Mouse (Mus musculus): ENCODE measurements around the gene Gm10681. TPM values are rescaled to one million over a fixed set of nuclear protein-coding genes. Genes with fewer than 3 reads are reported as not detected.
A peak's percentile ranks its signal among the peaks of the same experiment; 100 is the strongest.
"Not testable (repeated sequence)": the region's sequence is repeated elsewhere in the genome, so short reads cannot be mapped to it uniquely, and the experiment has no call there.

Gene Gm10681
- total and polyA plus RNA-seq, 3 experiments, result not detected

GRCm38 (mm10) chr3:98587721-98588120, 886 bp downstream of the Gm10681 start:
- H3K27me3 ChIP-seq (ENCODE audit: control insufficient read depth in 1 of 2, insufficient read depth in 2 of 2, low read length in 2 of 2), result no peaks in the 10 kb centered on the region
- H3K4me1 ChIP-seq (ENCODE audit: control insufficient read depth in 1 of 2, insufficient read depth in 2 of 2, low read length in 2 of 2), result no peaks in the 10 kb centered on the region
- no peaks in the 10 kb centered on the region for H3K9me3 ChIP-seq (replicated peaks; ENCODE audit: insufficient read depth, low read length)
- DNase-seq (ENCODE audit: low read depth, low spot score), result no peak
- no peaks in the 10 kb centered on the region for H3K36me3 ChIP-seq (ENCODE audit: control insufficient read depth in 1 of 2, insufficient read depth in 2 of 2, low read length in 2 of 2)
- no peak overlapping the region for H3K27ac ChIP-seq (ENCODE audit: control insufficient read depth, low read depth, low read length)
- TF ChIP-seq TAL1 (IDR thresholded peaks at IDR 0.05; ENCODE audit: low read length), result no peak
- no peak for TF ChIP-seq TCF12 (IDR thresholded peaks at IDR 0.05; ENCODE audit: low read depth, low read length)
- H3K9ac ChIP-seq (ENCODE audit: control insufficient read depth, low read depth, low read length, poor library complexity, severe bottlenecking), result no peak overlapping the region
- H3K79me2 ChIP-seq (ENCODE audit: control insufficient read depth, insufficient read depth, low read length, poor library complexity), result no peaks in the 10 kb centered on the region
- no peak overlapping the region for H3K4me3 ChIP-seq (ENCODE audit: control insufficient read depth in 1 of 2, insufficient read depth in 1 of 2, low read depth in 2 of 2, low read length in 2 of 2)

GRCm38 (mm10) chr3:98582622-98583021, 6.0 kb downstream of the Gm10681 start:
- not testable (repeated sequence) for H3K9ac ChIP-seq (ENCODE audit: control insufficient read depth, low read depth, low read length, poor library complexity, severe bottlenecking); H3K36me3 ChIP-seq (ENCODE audit: control insufficient read depth in 1 of 2, insufficient read depth in 2 of 2, low read length in 2 of 2)

DNA sequence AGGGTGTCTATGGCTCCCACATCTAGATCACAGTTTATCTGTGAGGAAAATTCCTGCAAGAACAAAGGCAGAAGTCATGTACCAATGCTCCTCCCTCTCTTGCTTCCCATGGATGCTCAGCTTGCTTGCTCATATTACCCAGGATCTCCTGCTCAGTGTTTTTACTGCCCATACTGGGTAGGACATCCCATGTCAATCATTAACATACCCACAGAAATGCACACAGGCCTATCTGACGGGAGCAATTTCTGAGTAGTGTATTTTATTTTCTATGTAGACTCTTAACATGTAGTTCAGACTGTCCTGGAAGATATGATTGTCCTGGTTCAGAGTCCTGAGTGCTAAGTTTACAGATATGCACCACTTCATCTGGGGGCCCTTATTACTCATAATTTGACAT, 6.4 kb downstream of the Gm10681 start:
- DNase-seq (ENCODE audit: low read depth, low spot score); H3K9ac ChIP-seq (ENCODE audit: control insufficient read depth, low read depth, low read length, poor library complexity, severe bottlenecking); H3K79me2 ChIP-seq (ENCODE audit: control insufficient read depth, insufficient read depth, low read length, poor library complexity); H3K27ac ChIP-seq (ENCODE audit: control insufficient read depth, low read depth, low read length); H3K4me1 ChIP-seq (ENCODE audit: control insufficient read depth in 1 of 2, insufficient read depth in 2 of 2, low read length in 2 of 2); H3K4me3 ChIP-seq (ENCODE audit: control insufficient read depth in 1 of 2, insufficient read depth in 1 of 2, low read depth in 2 of 2, low read length in 2 of 2); H3K27me3 ChIP-seq (ENCODE audit: control insufficient read depth in 1 of 2, insufficient read depth in 2 of 2, low read length in 2 of 2); H3K9me3 ChIP-seq (replicated peaks; ENCODE audit: insufficient read depth, low read length); H3K36me3 ChIP-seq (ENCODE audit: control insufficient read depth in 1 of 2, insufficient read depth in 2 of 2, low read length in 2 of 2): not testable (repeated sequence)

More at GRCm38 (mm10) chr3:98582622-98583021, 6.0 kb downstream of the Gm10681 start:
- DNase-seq (ENCODE audit: low read depth, low spot score); H3K79me2 ChIP-seq (ENCODE audit: control insufficient read depth, insufficient read depth, low read length, poor library complexity); H3K4me1 ChIP-seq (ENCODE audit: control insufficient read depth in 1 of 2, insufficient read depth in 2 of 2, low read length in 2 of 2); H3K27me3 ChIP-seq (ENCODE audit: control insufficient read depth in 1 of 2, insufficient read depth in 2 of 2, low read length in 2 of 2); H3K4me3 ChIP-seq (ENCODE audit: control insufficient read depth in 1 of 2, insufficient read depth in 1 of 2, low read depth in 2 of 2, low read length in 2 of 2); H3K9me3 ChIP-seq (replicated peaks; ENCODE audit: insufficient read depth, low read length); H3K27ac ChIP-seq (ENCODE audit: control insufficient read depth, low read depth, low read length): not testable (repeated sequence)

DNA sequence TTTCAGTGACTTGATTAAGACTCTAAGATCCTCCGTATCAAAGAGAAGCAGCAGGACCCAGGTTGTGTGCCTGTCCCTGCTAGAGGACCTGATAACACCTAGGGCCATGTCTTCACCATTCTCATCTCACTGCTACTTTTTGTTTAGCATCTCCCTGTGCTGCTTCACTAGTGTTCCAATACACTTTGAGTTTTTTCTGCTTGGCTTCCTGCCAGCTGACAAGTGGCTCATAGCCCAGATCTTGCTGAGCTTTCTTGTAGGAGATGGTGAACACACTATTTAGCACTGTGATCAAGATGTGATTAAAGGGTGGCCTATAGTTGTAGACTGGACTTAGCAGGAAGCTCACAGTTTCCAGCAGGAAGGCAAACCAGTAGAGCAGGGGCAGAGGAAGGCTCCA, 7.6 kb downstream of the Gm10681 start:
- H3K79me2 ChIP-seq (ENCODE audit: control insufficient read depth, insufficient read depth, low read length, poor library complexity); H3K36me3 ChIP-seq (ENCODE audit: control insufficient read depth in 1 of 2, insufficient read depth in 2 of 2, low read length in 2 of 2); H3K4me1 ChIP-seq (ENCODE audit: control insufficient read depth in 1 of 2, insufficient read depth in 2 of 2, low read length in 2 of 2); H3K27ac ChIP-seq (ENCODE audit: control insufficient read depth, low read depth, low read length); H3K27me3 ChIP-seq (ENCODE audit: control insufficient read depth in 1 of 2, insufficient read depth in 2 of 2, low read length in 2 of 2); H3K4me3 ChIP-seq (ENCODE audit: control insufficient read depth in 1 of 2, insufficient read depth in 1 of 2, low read depth in 2 of 2, low read length in 2 of 2); H3K9ac ChIP-seq (ENCODE audit: control insufficient read depth, low read depth, low read length, poor library complexity, severe bottlenecking); H3K9me3 ChIP-seq (replicated peaks; ENCODE audit: insufficient read depth, low read length): not testable (repeated sequence)
- DNase-seq (ENCODE audit: low read depth, low spot score), result peak; percentile 5

DNA sequence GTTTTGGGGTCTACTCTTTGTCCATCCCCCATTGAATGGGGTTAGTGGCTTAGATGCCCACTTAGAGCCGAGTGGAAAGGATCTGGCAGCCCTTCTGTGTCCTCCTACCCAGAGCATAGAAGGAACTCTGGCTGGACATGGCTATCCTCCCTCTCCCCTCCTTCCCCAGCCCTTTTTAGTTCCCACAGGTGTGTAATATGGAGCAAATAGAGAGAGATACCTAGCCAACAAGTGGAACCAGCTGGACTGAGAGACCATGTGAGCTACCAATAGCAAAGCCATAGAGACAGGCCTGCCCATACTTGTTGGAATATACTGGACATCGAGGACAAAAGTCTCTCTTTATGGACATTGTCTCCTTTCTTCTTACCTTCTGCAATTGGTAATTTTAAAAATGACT, 20.9 kb downstream of the Gm10681 start:
- DNase-seq (ENCODE audit: low read depth, low spot score), result not testable (repeated sequence)

DNA sequence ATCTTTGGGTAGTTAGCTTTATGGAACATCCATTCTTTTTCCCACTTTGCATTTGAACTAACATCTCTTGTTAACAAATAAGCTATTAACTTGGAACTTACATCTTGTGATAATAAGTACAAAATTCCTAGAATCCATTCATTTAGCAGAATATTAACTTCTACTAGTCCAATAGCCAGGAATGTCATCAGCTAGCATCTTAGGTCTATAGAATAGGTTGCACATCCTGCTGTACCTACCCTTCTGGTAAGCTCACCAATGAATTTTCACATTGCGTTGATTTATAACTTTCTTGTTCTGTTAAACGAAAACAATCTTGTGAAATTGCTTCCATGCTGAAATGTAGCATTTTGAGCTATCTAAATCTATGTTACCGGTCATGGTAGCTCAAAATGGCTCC, 23.7 kb downstream of the Gm10681 start:
- not testable (repeated sequence) for H3K36me3 ChIP-seq (ENCODE audit: control insufficient read depth in 1 of 2, insufficient read depth in 2 of 2, low read length in 2 of 2); H3K9ac ChIP-seq (ENCODE audit: control insufficient read depth, low read depth, low read length, poor library complexity, severe bottlenecking); H3K27ac ChIP-seq (ENCODE audit: control insufficient read depth, low read depth, low read length); H3K4me3 ChIP-seq (ENCODE audit: control insufficient read depth in 1 of 2, insufficient read depth in 1 of 2, low read depth in 2 of 2, low read length in 2 of 2); DNase-seq (ENCODE audit: low read depth, low spot score); H3K27me3 ChIP-seq (ENCODE audit: control insufficient read depth in 1 of 2, insufficient read depth in 2 of 2, low read length in 2 of 2); H3K4me1 ChIP-seq (ENCODE audit: control insufficient read depth in 1 of 2, insufficient read depth in 2 of 2, low read length in 2 of 2); H3K79me2 ChIP-seq (ENCODE audit: control insufficient read depth, insufficient read depth, low read length, poor library complexity); H3K9me3 ChIP-seq (replicated peaks; ENCODE audit: insufficient read depth, low read length)

More for the DNA sequence above, 20.9 kb downstream of the Gm10681 start:
- H3K4me3 ChIP-seq (ENCODE audit: control insufficient read depth in 1 of 2, insufficient read depth in 1 of 2, low read depth in 2 of 2, low read length in 2 of 2); H3K9ac ChIP-seq (ENCODE audit: control insufficient read depth, low read depth, low read length, poor library complexity, severe bottlenecking); H3K4me1 ChIP-seq (ENCODE audit: control insufficient read depth in 1 of 2, insufficient read depth in 2 of 2, low read length in 2 of 2); H3K79me2 ChIP-seq (ENCODE audit: control insufficient read depth, insufficient read depth, low read length, poor library complexity); H3K27me3 ChIP-seq (ENCODE audit: control insufficient read depth in 1 of 2, insufficient read depth in 2 of 2, low read length in 2 of 2); H3K27ac ChIP-seq (ENCODE audit: control insufficient read depth, low read depth, low read length); H3K36me3 ChIP-seq (ENCODE audit: control insufficient read depth in 1 of 2, insufficient read depth in 2 of 2, low read length in 2 of 2); H3K9me3 ChIP-seq (replicated peaks; ENCODE audit: insufficient read depth, low read length): not testable (repeated sequence)

DNA sequence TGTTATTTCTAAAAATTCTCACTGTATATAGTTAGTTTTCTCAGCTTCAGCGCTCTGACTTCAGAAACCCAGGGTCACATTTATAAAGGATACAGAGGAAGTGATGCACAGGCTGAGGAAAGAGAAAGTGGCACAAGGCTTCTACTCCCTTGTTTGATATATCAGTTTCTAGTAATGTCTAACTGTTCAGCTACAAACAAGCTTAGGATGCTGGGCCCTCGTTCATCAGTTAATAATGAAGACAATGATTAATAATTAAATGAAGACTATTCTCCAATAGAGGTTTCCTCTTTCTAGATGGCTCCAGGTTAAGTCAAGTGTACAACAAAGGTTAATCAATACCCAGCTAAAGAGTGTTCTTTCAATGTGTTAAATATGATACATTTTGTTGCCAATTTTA, 24.8 kb downstream of the Gm10681 start:
- DNase-seq (ENCODE audit: low read depth, low spot score); H3K9me3 ChIP-seq (replicated peaks; ENCODE audit: insufficient read depth, low read length); H3K4me1 ChIP-seq (ENCODE audit: control insufficient read depth in 1 of 2, insufficient read depth in 2 of 2, low read length in 2 of 2); H3K27ac ChIP-seq (ENCODE audit: control insufficient read depth, low read depth, low read length); H3K27me3 ChIP-seq (ENCODE audit: control insufficient read depth in 1 of 2, insufficient read depth in 2 of 2, low read length in 2 of 2); H3K36me3 ChIP-seq (ENCODE audit: control insufficient read depth in 1 of 2, insufficient read depth in 2 of 2, low read length in 2 of 2); H3K9ac ChIP-seq (ENCODE audit: control insufficient read depth, low read depth, low read length, poor library complexity, severe bottlenecking); H3K4me3 ChIP-seq (ENCODE audit: control insufficient read depth in 1 of 2, insufficient read depth in 1 of 2, low read depth in 2 of 2, low read length in 2 of 2); H3K79me2 ChIP-seq (ENCODE audit: control insufficient read depth, insufficient read depth, low read length, poor library complexity): not testable (repeated sequence)
